Mouse (Mus musculus): ENCODE measurements around the gene Cdk17. TPM values are rescaled to one million over a fixed set of nuclear protein-coding genes. Genes with fewer than 3 reads are reported as not detected.

Cdk17 gene
- total RNA-seq, 2 experiments from 2014 or later, result 207 to 216 TPM

DNA sequence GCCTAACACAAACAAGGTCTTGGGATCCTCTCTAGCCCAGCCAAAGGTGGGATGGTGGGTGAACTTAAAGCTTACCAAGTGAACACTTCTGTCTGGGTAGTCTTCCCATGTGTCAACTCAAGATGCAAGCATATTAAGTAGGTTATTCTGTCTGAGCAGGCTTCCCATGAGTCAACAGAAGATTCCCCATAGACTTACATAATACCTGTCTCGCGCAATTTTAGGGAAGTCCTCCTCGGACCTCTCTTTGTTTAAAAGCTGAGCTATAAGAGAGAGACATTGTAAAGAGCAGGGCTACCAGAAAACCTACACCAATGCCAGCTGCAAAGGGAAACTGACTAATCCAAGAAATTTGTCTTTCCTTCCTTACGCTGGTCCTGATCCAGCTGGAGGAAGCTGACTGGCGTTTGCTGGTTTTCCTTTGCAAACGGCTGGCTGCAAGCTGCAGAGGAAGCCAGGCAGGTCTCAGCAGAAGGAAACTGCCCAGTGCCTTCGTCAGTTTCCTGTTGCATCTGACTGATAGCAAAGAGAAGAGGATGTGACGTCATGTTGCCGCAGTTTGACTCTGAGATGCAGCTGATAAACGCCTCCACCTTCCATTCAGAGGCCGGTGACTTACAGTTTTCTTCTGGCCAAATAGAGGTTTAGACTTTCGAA lies 36.6 kb upstream of the Cdk17 start:
- peak overlapping the region; percentile 85 for H3K27ac ChIP-seq
- DNase-seq (ENCODE audit: extremely low spot score in 1 of 2, low spot score in 2 of 2), result peak in 1 of 2 experiments; percentile 23
- no peak for TF ChIP-seq CTCF (IDR thresholded peaks at IDR 0.05)
- H3K4me3 ChIP-seq, result no peak overlapping the region
- intact Hi-C loops (cut with DNase I), result loop anchor here (1.0 to 2.0 kb wide), 2 partner anchors 36 to 41 kb away; partner anchors contain the start of gene Cdk17

DNA sequence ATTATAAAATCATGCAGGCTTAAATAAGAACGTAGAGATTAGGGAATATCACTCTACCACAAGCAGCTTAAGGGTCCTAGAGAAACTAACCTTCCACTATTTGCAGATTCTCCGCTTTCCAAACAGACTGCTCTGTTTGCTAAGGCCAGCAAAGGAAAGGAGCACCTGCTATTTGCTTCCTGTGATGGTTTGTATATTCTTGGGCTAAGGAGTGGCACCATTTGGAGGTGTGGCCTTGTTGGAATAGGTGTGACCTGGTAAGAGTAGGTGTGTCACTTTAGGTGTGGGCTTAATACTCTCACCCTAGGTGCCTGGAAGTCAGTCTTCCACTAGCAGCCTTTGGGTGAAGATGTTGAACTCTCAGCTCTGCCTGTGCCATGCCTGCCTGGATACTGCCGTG lies 34.6 kb upstream of the Cdk17 start:
- Histone ChIP-seq H3K4me3 (no peak overlapping the region), H3K27ac (no peak overlapping the region)
- intact Hi-C loops (cut with DNase I), result no loop called here
- TF ChIP-seq CTCF (IDR thresholded peaks at IDR 0.05), result no peak
- DNase-seq (ENCODE audit: extremely low spot score in 1 of 2, low spot score in 2 of 2), result no peak

DNA sequence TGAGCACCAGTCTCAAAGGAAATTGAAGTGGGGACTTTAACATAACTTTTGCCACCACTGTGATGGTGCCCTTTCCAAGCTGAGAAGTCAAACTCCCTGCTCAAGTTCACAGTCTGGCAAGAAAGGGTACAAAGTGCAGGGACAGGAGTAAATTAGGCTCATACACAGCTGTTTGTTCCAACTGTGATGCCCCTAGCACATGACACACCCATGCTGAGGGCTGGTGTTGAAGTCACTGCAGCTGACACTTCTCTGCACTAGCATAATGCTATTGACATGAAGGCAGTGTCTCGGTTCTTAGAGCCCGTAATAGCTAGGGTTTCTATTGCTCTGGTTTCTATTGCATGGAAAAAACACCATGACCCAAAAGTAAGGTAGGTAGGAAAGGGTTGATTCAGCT lies 32.1 kb upstream of the Cdk17 start:
- DNase-seq (ENCODE audit: extremely low spot score in 1 of 2, low spot score in 2 of 2), result no peak
- intact Hi-C loops (cut with DNase I), result no loop called here
- Histone ChIP-seq H3K27ac (peak overlapping the region; percentile 63), H3K4me3 (no peak overlapping the region)
- TF ChIP-seq CTCF (IDR thresholded peaks at IDR 0.05), result no peak

DNA sequence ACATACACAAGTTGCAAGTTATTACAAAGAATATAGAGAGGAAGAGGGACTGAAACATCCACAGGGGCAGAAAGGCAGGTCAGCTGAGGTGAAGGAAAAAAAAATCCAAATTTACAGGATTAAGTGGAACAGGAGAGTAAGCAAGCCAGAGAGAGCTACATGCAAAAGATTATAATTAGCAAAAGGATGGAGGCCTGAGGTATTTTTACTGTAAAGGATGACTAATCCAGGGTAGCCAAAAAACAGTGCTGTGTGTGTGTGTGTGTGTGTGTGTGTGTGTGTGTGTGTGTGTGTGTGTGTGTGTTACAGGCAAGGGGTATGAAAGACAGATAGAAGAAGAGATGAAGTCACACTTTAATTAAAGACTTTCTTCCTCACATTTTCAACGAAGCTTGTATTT lies 31.3 kb upstream of the Cdk17 start:
- no peak overlapping the region for H3K4me3 ChIP-seq
- H3K27ac ChIP-seq, result peak overlapping the region; percentile 63
- DNase-seq (ENCODE audit: extremely low spot score in 1 of 2, low spot score in 2 of 2), result no peak
- TF ChIP-seq CTCF (IDR thresholded peaks at IDR 0.05), result no peak
- intact Hi-C loops (cut with DNase I), result no loop called here

DNA sequence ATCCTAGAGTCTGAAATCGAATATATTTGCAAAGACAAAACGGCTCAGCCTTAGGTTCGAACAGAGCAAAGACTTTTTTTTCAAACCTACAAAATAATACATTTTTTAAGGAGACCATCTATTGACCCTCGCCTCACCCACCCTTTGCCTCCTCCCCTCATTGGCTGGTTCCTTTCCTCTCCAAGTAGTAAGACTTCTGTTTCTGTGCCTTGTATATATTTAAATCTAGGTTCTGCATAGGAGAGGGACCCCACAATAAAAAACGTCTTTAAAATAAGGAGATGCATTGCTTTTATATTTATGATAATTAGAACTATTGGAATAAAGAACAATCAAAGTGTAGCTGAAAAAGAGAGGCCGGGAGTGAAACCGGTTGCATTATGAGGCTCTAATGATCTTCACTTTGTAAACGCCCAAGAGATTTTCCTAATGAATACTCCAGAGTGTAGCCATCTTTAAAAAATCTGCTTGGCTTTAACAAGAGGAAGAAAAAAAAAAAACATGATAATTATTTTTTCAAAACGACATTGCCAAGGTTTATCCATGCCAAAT lies 30.7 kb upstream of the Cdk17 start:
- intact Hi-C loops (cut with DNase I), result no loop called here
- peak overlapping the region; percentile 10; the same call in 1 of the 2 replicates for H3K27ac ChIP-seq
- TF ChIP-seq CTCF (IDR thresholded peaks at IDR 0.05), result no peak
- no peak for DNase-seq (ENCODE audit: extremely low spot score in 1 of 2, low spot score in 2 of 2)
- no peak overlapping the region for H3K4me3 ChIP-seq

DNA sequence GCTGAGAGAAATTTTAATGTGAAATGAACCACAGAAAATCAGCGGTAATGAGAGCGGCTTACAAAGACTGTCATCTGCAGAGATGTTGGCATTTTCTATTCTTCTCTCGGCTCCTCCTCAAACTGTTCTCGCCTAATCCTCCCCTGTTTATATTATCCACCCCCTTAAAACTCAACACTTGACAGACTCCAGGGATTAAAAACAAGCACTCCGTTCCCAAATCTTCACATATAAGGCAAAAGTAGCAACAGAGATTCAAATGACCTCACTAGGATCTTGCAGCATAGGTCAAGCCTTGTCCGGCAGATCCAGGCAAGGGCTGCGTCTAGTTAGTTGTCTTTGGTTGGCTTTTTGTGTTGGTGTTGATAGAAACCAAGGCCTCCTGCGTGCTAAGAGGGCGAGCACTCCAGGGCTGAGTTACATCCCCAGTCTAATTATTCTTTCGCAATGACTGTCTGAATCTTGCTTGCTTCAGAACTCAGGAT lies 30.2 kb upstream of the Cdk17 start:
- Histone ChIP-seq H3K4me3 (no peak overlapping the region), H3K27ac (no peak overlapping the region)
- no peak for DNase-seq (ENCODE audit: extremely low spot score in 1 of 2, low spot score in 2 of 2)
- no peak for TF ChIP-seq CTCF (IDR thresholded peaks at IDR 0.05)
- intact Hi-C loops (cut with DNase I), result no loop called here

DNA sequence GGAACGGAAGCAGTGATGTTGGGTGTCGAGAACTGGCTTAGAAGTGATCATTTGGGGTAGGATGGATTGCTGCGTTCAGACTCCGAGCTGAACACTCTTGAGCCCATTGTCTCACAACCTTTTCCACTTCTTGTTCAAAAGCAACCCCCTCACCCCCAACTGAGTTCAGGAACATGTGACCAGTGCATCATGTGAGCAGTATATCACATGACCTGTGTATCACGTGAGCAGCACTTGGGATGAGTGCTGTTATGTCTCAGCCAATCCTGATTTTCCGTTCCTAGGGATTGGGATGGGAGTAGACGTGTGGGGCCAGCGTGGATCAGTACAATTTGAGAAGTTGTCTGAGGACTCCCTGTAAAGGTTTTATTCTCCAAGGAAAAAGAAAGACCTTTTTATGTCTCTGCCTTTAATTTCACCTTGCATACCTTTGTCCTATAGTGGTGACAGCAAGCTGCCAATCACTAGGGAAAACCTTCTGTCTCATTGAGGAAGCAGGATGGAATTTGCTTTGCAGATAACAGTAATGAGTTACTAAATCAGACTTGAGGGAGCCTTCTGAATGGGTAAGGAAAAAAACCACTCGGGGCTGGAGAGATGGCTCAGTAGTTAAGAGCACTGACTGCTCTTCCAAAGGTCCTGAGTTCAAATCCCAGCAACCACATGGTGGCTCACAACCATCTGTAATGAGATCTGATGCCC lies 28.7 kb upstream of the Cdk17 start:
- no peak for TF ChIP-seq CTCF (IDR thresholded peaks at IDR 0.05)
- H3K27ac ChIP-seq, result no peak overlapping the region
- intact Hi-C loops (cut with DNase I), result no loop called here
- DNase-seq (ENCODE audit: extremely low spot score in 1 of 2, low spot score in 2 of 2), result no peak
- H3K4me3 ChIP-seq, result no peak overlapping the region

DNA sequence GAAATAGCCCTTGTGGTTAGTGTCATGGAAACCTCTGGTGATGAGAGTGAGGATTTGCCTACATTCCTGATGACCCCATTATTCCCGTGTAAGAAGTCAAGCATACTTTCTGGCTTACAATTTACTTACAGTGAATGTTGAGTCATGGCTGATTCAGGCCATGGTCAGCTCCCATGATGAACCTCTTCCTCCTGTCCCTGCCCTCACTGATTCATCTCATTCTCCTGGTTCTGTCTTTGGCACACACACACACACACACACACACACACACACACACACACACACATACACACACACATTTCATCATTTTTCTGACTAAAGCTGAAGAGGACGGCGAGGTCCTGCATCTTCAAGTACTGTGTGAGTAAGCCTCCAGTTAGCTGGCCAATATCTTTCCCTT lies 21.9 kb upstream of the Cdk17 start:
- intact Hi-C loops (cut with DNase I), result no loop called here
- no peak overlapping the region for H3K27ac ChIP-seq
- H3K4me3 ChIP-seq, result no peak overlapping the region
- no peak for TF ChIP-seq CTCF (IDR thresholded peaks at IDR 0.05)
- no peak for DNase-seq (ENCODE audit: extremely low spot score in 1 of 2, low spot score in 2 of 2)

DNA sequence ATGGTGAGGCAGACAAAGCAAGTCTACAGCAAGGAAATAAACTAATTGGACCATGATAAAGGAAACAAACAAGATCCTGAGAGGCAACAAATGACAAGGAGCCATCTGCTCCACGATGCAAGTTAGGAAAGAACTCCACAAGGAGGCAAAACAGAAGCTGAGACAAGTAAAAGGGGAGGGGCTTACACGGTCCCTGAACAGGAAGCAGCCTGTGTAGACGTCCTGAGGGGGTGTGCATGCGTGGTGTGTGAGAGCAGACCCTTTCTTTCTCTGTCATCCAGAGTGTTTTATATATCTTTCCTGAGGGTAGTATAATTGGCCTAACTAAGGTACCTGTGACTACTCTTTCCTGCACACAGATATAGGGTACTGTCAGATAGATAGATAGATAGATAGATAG lies 19.9 kb upstream of the Cdk17 start:
- intact Hi-C loops (cut with DNase I), result no loop called here
- DNase-seq (ENCODE audit: extremely low spot score in 1 of 2, low spot score in 2 of 2), result no peak
- Histone ChIP-seq H3K27ac (no peak overlapping the region), H3K4me3 (no peak overlapping the region)
- TF ChIP-seq CTCF (IDR thresholded peaks at IDR 0.05), result no peak

DNA sequence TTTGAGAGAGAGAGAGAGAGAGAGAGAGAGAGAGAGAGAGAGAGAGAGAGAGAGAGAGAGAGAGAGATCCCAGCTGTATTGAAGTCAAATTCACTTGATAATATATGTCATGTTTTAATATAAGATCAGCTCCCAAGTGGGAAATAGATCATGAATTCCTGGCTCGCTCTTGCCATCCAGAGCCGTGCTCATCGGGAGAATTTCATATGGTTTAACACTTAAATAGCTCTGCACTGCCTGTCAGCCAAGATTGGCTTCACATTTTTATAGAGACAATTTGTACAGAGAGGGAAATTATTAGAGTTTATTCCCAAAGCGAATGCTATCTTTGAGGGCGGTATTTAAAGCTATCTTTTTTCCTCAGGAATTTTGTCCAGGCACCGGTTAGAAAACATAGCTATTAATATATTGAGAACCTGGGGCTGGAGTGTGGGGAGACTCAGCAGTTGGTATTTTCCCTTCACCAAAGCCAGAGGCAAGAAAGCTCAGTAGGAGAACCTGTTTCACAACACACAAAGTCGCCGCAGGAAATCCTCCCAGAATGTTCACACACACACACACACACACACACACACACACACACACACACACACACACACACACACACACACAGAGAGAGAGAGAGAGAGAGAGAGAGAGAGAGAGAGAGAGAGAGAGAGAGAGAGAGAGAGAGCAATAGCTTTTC lies 17.9 kb upstream of the Cdk17 start:
- intact Hi-C loops (cut with DNase I), result no loop called here

DNA sequence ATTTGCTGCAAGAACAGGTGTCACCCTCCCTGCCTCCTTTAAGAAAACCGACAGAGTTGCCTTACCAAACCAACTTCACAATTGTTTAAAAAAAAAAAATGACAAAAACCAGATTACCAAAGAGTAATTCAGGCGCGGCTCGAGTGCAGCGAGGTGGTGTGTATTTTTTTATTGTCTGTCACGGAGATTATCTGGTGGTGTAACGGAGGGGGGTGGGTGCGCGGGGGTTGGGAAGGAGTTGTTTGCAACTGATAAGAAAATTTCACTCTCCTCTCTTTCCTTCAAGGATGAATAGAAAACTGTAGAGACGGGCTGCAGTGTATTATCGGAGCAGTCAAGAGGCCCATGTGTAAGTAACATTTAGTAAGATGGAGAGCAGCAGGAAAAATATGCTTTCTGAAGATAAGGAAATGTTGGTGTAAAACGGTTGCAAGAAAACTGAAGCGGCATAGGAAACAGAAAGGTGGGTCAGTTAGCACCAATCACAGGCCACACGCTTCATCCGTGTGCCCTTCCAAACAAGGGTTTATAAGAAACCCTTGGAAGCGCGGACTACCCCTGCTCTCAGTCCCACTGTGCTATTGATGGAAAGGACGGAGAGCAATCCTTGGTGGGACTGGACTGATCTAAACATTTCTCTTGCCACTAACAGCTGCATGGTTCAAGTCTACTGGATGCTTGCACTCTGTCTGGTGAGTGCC lies 17.2 kb upstream of the Cdk17 start:
- Histone ChIP-seq H3K4me3 (no peak overlapping the region; the same call in 1 of the 2 replicates), H3K27ac (peak overlapping the region; percentile 33)
- no peak for TF ChIP-seq CTCF (IDR thresholded peaks at IDR 0.05)
- DNase-seq (ENCODE audit: extremely low spot score in 1 of 2, low spot score in 2 of 2), result no peak
- intact Hi-C loops (cut with DNase I), result no loop called here

More for the DNA sequence above, 17.9 kb upstream of the Cdk17 start:
- H3K27ac ChIP-seq, result no peak overlapping the region
- no peak for DNase-seq (ENCODE audit: extremely low spot score in 1 of 2, low spot score in 2 of 2)
- TF ChIP-seq CTCF (IDR thresholded peaks at IDR 0.05), result no peak
- no peak overlapping the region for H3K4me3 ChIP-seq

All from left cerebral cortex, adult 2 months (tissue).